Mouse (Mus musculus) B cell, adult 2 months (primary cell): ENCODE data around the gene Vmn1r17.
"Not testable (repeated sequence)": the region's sequence is repeated elsewhere in the genome, so short reads cannot be mapped to it uniquely, and the experiment has no call there.

Experiments used
- DNase-seq, 2 experiments: peaks; one replicate each; pipeline ENCODE4 v3.0.0; 2022

The Vmn1r17 gene

DNA sequence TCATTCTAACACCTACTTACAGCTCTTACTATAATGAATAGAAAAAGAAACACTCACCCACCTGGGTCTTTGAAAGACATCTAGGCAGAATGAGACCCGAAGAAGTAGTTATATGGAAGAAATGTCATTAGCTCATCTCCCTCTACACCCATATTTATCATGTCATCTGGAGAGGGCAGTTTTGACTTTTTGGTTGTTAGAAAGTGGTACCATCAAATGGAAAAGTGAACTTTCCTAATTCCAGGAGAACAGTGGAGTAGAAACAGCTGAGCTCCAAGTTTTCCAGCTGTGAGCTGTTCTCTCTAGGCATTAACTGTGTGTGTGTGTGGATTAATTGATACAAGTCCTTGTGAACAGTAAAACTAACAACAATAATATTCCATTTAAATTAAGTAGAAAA, at the start of gene Vmn1r17:
Vmn1r17 (minus strand) TSS at position 101 of the 400 bp plus-strand sequence.
- no peak for DNase-seq

DNA sequence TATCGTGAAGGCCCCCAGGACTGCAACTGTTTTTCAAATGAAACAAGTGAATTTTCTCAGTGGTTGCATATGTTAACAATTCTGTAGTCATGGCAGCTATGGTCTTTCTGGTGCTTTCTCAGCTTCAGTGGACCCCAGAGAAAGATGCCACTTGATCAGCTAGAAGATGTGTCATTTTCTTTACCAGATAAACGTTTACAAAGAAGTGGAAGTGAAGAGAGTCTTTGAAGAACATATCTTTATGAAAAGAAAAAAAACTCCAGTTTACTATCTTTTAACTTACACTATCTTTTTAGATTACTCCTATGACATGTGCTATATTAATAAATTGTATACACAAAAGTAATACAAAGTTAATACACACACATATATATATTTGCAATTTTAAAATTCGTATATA, 40.0 kb upstream of the Vmn1r17 start, which contains the start of gene Vmn1r19:
Vmn1r19 (plus strand) TSS at position 301 of the 400 bp plus-strand sequence.
- not testable (repeated sequence) for DNase-seq

DNA sequence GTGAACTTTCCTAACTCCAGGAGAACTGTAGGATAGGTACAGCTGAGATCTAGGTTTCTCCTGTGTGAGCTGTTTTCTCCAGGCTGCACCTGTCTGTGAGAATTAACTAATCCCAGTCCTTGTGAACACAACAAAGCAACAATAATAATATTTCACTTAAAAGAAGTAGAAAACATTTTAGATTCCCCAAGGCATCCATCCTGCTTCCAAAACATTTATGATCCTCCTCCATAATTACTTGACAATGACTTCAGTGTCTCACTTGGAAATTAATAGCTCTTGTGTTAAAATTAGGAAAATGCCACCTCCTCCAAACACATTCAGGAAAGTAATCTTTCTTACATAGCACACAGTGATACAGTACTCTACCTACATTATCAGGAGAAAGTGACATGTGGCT, 32.2 kb upstream of the Vmn1r17 start, which contains the start of gene Vmn1r18:
Vmn1r18 (minus strand) TSS at position 101 of the 400 bp plus-strand sequence.
- no peak for DNase-seq

GRCm38 (mm10) chr6:57367496-57367895, 4.0 kb upstream of the Vmn1r17 start:
- no peak for DNase-seq

DNA sequence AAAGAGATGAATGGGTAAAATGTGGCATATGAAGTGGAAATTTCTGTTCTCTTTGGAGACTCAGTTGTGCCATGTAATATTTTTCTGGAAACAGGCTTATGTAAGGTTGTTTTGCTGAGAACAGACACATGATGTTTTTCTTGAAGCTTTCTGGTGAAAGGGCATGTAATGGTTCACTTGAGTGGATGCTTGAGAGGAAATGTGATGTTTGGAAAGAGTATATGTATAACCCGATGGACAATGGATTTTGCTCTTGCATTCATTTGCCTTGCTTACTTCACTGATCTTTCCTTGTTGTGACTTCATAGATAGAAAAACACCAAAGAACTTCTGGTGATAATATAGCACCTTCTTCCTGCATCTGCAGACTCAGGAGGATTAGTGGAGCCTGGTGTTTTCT, 2.3 kb upstream of the Vmn1r17 start:
- not testable (repeated sequence) for DNase-seq

GRCm38 (mm10) chr6:57356864-57357263, 6.7 kb downstream of the Vmn1r17 start:
- no peak for DNase-seq

GRCm38 (mm10) chr6:57329394-57329793, 34.1 kb downstream of the Vmn1r17 start, which contains the start of gene Vmn1r16:
Gene Vmn1r16, minus strand, starts transcription at chr6:57329494.
- no peak for DNase-seq

GRCm38 (mm10) chr6:57326176-57326575, 37.4 kb downstream of the Vmn1r17 start:
- DNase-seq: no peak
